Mouse (Mus musculus): ENCODE measurements around the gene Zfp704.
A peak's percentile ranks its signal among the peaks of the same experiment; 100 is the strongest.

Gene Zfp704

DNA sequence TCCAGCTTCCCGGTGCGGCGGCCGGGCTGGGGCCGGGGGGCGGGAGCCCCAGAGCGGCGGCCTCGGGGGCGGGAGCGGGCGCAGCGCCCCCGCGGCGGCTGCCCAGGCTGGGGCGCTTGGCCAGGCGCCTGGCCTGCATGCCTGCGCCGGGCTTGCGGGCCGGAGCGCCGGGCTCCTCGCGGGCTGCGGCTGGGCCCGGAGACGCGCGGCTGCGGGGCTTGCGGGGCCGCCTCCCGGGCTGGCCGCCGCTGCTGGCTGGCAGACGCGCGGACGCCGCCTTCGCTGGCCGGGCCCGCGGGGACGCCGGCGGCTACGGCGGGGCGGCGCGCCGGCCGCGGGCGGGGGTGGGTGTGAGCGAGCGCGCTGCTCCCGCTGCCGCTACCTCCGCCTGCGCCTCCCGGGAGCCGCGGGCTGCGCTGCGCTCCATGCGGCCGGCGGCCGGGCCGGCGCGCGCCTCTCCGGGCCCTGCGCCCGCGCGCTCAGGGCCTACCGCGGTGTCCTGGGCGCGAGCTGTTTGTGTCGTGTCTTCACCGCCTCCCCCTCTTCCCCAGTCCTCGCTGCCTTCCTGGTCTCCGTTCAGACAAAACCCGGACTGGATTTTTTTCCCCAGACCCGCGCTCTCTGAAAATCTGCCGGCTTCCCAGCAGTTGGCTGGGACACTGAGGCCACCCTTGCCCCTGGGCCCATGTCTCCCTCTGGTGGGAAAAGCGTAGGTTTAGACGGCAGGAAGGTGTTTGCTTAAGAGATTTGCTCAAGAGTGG, at the start of gene Zfp704:
TSS of gene Zfp704 (minus strand) at position 505 of the 761 bp plus-strand sequence.
- peak; percentile 60 to 83 for DNase-seq (ENCODE audit: low spot score in 2 of 2)

DNA sequence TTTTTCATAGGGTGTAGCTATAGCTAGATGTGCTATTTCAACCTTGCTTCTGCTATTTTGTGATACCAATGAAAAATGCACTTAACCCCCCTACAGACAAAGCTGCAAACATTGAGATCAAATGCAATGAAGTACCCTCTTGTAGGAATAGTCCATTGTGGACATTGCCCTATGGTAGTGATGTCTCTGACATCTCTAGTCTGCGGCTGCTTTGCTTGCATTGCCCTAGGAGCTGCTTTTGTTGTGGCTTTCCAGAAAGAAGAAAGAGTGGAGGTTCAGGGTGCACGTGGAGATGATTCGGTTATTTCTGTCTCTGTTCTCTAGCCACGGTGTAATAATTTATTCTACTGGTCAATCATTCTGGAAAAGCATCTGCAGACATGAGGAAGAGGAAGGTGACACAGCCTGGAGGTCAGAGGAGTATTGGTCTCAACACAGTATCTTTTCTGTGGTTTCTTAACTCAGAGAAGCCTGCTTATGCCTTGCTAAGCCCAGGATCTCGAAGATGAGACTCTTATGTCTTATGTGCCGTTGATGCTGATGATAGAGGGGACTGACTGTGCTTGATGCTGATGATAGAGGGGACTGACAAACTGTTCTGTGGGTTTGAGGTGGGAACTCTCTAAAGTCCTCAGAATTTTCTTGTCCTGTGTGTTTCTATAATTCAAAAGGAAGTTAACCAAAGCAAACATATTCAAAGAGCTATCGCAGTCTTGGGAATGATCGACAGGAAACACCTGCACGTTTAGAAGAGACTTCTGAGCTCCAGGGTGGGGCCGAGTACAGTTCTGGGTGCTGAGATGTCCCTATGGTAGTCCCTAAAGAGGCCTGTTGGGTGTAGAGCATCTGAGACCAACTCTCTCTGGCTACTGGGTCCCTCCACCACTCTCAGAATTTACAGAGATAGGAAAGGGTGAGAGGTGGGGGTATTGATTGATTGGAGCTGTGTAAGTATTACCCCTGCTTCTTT, 23.4 kb upstream of the Zfp704 start:
- no peak for DNase-seq (ENCODE audit: low spot score in 2 of 2)

DNA sequence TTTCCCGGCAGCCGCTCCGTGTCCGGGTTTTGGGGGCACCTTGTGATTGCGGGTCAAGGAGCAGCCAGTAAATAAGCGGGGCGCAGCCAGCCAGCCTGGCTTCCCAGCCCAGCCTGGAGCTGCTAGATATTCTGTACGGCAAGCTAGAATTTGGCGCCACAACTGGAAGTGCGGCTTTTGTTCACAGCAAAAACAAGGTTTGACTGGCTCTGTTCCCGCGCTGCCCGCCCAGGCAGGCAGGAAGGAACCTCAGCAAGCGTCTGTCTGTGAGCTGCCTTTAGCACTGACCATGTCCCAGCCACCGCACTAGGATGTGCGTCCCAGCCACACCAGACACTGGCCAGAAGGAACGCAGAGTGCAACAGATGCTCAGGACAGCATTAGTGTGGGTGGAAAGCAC, 20.1 kb upstream of the Zfp704 start:
- DNase-seq (ENCODE audit: low spot score in 2 of 2): peak in 1 of 2 experiments; percentile 52

DNA sequence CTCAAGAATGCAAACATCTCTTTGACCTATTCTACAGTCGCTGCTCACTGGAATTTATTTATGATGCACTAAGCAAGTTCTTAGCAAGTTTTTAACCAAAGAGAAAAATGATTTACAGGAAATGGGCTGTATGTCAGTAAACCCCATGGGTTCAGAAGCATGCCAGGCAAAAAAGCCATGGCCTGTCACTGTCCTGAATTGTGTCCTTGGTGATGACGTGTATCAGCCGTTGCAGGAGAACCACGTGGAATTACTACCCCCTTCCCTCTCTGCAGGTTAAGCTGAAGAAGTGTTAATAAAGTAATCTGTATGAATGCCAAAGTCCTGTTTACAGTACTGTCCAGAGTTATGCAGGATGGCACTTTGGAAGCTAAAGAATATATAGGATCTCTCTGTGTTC, 18.2 kb upstream of the Zfp704 start:
- DNase-seq (ENCODE audit: low spot score in 2 of 2): no peak

DNA sequence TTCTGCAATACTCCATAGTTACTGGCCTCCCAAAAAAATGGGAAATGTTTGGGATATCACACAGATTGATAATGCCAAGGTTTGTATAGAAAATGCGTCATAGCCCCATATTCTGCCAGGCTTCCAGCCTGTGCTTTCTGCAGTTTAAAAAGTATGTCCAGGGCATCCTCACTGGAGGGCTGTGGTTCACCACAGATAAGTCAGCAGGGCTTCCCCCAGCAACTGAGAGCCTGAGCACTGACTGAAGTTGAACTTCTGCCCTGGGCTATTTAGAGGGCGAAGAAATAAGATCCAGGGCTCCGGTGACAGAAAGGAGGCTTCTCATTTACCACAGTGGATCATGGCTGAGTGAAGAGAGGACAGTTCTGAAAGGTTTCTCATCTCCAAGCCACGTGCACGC, 16.3 kb upstream of the Zfp704 start:
- no peak for DNase-seq (ENCODE audit: low spot score in 2 of 2)

DNA sequence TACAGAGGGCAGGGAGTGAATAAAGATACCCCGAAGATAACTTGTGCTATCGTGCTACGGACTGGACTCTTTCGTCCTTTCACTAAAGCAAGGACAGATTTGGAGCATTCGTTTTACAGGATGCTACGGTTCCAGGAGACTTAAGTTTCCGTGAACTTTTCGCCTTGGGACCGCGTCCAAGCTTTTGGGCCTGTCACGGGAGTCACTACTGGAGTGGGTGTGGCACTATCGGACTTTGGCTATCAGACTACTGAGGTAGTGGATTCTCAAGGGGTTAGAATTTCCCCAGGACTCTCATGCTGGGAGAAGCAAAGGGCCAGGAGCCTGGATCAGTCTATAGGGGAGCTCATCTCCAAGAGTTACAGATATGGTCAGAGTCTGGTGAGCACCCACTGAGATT, 10.7 kb upstream of the Zfp704 start:
- no peak for DNase-seq (ENCODE audit: low spot score in 2 of 2)

DNA sequence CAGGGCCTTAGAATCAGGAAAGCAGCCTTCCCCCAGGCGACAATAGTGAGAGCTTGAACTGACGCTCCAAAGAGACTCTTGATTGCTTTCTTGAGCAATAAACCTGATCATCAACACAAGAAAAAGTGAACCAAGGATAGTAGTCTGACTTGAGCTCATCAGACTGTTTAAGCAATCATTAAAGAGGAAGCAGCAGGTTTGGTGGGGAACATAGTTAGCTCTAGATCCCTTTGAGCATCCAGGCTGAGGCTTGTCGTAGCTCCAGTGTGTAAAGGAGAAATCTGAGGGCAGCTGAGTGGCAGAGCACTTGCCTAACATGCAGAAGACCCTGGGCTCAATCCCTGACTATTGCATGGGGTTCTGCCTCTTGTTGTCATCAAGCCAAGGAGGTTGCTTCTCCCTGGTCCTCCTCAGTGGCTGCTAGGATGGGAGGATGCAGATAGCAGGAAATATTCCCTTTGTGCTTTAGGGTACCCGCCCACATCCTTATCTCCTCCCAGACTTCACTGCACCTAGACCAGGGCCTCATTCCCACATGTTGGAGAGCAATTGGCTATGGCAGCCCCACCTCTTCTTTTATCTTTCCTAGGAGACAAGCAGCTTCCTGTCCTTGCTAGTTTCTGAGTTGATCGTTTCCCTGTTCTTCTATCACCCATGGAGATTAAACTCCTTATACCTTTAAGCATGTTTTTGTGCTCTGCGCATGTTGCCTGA, 9.8 kb upstream of the Zfp704 start:
- no peak for DNase-seq (ENCODE audit: low spot score in 2 of 2)

DNA sequence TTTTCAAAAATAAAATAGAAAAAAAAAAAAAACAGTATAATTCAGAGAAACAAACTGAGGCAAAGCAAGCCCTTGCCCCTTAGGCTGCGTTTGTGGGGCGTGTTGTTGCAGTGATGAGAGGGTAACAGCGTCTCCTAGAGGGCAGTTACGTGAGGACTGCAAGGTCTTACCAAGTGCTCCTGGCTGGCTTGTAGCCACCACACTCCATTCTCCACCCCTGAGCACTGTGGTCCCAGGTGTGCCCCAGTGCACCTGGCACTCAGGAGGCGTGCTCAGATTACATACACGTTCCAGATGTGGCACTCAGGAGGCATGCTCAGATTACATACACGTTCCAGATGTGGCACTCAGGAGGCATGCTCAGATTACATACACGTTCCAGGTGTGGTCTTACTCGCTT, 7.2 kb upstream of the Zfp704 start:
- no peak for DNase-seq (ENCODE audit: low spot score in 2 of 2)

DNA sequence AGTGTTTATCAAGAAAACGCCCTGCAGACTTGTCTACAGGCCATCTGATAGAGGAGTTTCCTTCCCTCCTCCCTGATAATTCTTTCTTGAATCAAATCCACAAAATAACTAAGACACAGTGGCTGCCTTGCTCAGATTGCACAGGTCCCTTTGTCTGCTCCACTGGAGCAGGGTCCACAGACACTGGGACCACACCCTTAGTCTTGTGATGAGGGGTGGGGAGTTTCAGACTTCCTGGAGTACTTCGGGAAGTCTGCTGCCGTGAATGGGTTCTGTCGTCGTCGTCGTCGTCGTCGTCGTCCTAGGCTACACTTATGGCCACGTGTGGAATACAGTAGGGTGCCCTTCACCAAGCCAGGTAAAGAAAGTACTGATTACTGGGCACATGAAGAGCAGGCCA, 4.8 kb upstream of the Zfp704 start:
- DNase-seq (ENCODE audit: low spot score in 2 of 2): no peak

DNA sequence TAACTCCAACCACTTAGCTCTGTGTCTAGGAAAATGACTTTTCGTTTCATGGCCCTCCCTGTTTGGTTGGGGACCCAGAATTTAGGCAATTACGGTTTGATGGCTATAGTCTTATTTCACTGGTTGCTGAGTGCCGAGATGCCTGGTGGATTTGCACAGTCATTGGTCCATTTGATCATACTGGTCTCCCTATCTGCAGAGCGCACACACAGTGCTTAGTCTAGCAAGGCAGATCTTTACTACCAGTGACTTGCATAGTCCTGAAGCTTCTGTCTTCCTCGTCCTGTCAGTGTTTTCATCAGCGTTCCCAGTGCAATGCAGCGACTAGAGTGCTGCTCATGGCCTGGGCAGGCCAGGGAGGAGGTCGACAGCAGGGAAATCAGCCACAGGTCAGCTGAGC, 4.1 kb upstream of the Zfp704 start:
- DNase-seq (ENCODE audit: low spot score in 2 of 2): no peak

DNA sequence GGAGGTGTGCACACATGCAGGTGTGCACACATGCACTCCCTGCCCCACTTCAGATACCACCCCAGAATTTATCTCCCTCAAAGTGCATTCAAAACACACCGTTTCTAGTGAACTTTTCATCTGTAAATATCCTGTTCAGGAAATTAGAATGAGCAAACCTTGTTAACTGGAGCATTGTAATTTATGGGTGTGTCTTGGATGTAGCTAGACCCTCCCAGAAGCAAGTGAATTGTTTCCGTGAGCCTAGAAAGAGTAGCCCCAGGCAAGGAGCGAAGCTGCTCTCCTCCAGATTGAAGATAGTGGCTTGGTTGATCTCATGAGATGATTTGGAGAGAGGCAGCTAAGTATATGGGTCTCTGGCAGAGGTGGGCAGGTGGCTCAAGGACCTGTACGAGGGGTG, 1.3 kb upstream of the Zfp704 start:
- no peak for DNase-seq (ENCODE audit: low spot score in 2 of 2)

DNA sequence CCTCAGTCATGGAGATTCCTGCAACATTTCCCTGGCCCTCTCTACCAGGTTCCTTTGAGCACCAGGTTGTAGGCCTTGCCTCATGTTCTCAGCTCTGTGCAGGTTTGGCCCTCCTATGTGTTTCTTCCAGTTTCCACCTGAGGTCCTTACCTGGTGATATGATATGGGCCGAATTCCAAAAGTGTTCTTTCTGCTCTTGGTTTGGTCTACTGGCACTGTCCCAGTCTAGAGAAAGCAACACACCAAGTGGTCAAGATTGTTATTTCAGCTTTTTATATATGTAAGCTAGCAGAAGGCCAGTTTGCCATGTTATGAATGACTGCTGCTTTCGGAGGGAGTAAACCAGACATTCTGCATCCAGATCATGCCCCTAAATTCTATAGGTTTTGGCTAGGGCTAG, 541 bp upstream of the Zfp704 start:
- no peak for DNase-seq (ENCODE audit: low spot score in 2 of 2)

DNA sequence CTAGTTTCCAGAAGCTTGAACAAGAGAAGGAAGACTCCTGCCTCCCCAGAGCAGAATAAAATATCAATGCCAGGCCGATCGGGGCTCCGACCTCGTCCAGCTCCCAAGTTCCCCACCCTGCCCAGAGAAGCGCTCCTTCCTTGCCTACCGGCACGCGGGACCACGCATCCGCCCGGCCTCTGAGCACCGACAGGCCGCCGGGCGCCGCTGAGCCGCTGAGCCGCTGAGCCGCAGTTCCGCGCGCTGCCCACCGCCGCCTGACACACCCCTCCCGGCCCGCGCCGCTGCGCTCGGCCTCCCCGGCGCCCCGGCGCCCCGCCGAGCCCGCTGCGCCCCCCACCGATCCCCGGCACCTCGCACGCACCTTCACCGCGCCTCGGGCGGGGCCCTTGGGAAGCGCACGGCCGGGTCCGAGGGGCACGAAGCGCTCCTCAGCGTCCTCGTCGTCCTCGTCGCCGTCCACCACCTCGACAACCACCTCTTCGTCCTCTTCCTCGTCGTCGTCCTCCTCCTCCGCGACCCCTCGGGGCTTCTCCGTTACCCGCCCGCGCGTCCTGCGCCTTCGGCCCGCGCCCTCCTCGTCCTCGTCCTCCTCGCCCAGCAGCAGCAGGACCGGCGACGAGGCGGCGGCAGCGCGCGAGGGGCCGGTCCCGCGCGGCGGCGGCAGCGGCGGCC, 842 bp downstream of the Zfp704 start:
- peak in 1 of 2 experiments; percentile 50 for DNase-seq (ENCODE audit: low spot score in 2 of 2)

DNA sequence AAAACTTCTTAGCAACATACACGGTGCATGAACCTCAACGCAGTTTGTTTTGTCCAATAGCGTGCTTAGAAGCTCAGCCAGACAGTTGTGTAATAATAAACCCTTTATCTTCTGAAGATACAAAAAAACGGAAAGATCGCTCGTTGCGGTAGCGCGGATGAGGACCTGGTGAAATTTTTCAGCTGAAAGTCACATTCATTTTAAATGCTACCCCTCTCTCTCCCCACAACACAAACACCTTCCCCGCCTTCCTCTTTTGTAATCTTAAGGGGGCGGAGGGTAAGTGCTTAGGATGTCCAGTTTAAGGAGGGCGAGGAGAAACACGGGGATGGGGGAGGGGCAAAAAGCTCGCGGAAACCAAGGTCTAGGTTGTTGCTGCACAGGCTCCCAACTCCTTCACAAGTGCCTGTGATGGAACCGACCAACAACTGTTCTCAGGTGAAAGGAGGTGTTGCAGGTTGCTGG, 1.4 kb downstream of the Zfp704 start:
- DNase-seq (ENCODE audit: low spot score in 2 of 2): no peak

DNA sequence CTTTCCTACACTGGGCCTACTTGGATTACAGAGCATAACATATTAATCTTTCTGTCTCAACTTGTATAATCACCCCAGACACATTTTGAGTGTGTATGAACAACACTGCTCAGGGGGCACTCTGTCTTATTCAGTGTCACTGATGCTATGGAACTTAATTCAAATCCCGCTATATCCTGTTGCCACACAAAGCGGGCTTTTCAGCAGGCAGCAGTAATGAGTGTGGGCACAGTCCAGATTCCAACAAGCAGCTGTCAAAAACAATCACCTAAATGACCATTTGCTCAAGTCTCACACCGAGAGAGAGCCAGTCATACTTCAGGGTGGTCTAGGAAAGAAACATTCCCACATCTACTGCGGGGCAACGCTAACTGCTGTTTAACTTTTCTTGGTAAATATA, 2.2 kb downstream of the Zfp704 start:
- DNase-seq (ENCODE audit: low spot score in 2 of 2): no peak

DNA sequence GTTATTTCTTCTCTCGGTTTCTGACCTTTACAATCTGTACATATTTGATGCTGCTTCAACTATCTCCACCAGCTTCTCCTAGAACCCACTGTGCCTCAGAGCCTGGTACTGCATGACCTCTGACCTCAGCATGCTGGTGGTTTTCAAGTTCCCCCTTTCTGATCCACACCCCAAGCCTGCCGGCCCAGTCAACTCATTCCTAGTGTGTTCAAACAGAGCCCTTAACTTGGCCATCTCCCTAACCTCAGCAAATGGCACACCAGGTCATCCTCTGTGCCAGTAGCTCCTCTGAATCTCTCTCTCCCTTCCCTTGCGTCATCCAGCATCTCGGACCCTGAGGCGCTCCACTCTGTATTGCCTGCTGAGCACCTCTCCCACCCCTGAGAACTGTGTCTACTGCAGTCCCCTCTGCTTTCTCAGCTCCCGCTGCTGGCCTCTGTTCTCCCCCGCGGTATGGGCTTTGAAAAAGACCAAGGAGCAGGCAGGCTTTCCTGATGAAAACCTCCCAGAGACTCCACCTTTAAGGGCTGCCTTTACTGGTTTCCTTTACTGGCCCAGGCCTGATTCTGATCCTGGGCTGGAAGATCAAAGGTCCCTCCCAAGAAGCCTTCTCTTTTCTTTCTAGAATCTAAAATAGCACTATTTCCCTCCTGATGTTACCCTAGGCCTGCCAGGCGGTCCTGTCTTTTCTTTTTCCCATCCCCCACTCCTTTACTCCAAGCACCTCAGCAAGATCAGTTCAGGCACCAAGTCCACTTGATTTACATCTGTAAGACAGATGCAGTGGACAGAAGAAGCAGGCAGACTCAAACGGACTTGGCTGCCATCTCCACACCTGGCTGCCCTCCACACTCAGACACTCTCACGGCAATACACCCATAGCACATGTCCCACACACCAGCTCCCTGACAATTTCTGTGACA, 3.8 kb downstream of the Zfp704 start:
- no peak for DNase-seq (ENCODE audit: low spot score in 2 of 2)

DNA sequence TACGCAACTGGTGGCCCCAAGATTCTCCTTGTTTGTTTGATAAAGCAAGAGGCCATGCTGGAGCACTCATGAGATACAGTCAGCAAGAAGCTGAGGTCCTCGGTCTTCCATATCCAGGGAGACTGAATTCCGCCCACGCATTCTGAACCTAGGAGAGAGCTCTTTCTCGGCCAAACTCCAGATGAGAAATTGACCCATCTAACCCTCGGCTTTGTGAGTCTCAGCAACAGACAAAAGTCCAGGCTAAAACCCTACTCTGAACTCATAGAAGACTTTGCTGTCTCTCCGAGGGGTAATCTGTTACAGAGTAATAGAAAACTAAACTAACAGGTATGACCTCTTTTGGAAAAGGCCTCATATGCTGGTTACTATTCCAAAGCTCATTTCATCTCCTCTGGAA, 4.9 kb downstream of the Zfp704 start:
- no peak for DNase-seq (ENCODE audit: low spot score in 2 of 2)

DNA sequence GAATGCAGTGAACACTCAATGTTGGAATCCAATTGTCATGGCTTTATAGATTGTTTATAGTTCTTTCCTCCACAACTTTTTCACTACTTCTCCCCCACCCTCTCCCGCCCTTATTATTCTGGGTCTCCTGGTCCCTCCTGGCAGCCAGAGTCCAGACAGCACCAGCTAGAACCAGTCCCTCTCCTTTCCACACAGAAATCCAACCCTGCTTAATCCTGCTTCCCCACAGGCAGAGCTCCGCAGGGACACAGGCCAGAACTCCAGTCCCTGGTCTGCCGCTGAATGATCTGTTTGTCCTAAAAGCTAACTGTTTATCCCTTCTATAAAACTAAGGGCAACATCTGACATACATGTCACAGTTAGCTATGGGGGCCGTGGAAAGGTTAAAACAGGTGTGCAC, 6.0 kb downstream of the Zfp704 start:
- no peak for DNase-seq (ENCODE audit: low spot score in 2 of 2)

DNA sequence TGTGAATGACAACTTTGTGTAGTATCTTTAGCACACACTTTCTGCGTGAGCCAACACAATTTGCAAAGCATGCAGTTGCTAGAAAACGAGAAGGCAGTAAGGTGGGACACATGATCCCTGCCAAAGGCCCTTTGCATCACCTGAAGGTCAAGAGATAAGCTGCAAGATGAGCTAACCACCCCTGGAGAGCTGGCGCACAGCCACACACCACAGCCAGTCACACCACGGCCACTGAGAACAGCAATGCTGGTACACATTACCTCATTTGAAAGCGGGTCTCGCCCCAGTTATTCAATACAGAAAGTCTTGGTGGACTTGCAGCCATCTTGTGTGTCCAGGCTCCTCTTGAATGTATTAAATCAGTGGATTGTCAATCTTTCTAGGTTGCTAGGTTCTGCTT, 9.3 kb downstream of the Zfp704 start:
- DNase-seq (ENCODE audit: low spot score in 2 of 2): no peak

DNA sequence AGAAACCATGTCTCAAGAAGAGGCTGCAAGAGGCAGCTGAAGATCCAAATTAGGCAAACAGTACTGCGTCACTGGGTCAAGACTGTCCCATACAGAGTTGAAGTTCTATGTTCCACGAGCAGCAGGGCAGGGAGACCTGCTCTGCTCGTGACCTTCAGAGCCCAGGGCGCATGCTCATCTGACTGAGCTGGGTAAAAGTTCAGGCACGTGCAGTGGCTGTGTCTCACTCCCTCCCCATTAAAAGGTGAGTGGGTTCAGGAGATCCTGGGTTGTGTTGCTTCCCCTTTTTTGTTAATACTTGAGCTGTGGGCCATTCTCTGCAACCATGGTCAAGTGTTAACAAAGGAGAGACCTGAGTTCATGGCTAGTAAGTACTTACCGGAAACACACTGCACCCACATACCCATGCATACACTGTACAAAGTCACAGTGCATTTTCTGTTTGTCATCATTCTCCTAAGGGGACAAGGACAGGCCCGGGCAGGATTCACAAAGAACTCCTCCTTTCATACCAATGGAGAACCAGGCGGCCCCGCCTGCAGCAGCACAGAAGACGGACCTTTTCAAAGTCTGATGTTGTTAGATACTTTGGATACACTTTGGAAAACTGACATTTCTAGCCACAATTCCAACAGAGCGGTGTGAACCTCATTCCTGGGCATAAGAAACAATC, 10.0 kb downstream of the Zfp704 start:
- DNase-seq (ENCODE audit: low spot score in 2 of 2): no peak

All from cerebellum, postnatal 4 days (tissue).